Mouse (Mus musculus) G1E-ER4 (cell line): ENCODE results near the gene Zfp780b. TPM values are rescaled to one million over a fixed set of nuclear protein-coding genes. Genes with fewer than 3 reads are reported as not detected.

Source experiments
- GATA1 ChIP-seq: IDR thresholded peaks from one replicate; pipeline ENCODE4 v1.8.0; 2012; ENCODE audit warnings: low read length, inconsistent platforms
- polyA plus RNA-seq: library from polyadenylated mRNA; stranded (reverse); fragments of >175 nt; gene quantifications from 2 replicates; pipeline ENCODE4 v1.2.3, GENCODE M21; 2012

The Zfp780b gene
- 0.18 and 0.37 TPM in 2 replicates for polyA plus RNA-seq

GRCm38 (mm10) chr7:27978683-27979528, at the start of gene Zfp780b:
Gene Zfp780b (minus strand): TSS chr7:27979171.
- TF ChIP-seq GATA1 = no peak

- no peak for TF ChIP-seq GATA1
Measured at GRCm38 (mm10) chr7:28014445-28014810, 35.5 kb upstream of the Zfp780b start.

- TF ChIP-seq GATA1 = no peak
Measured at GRCm38 (mm10) chr7:28013549-28014444, 34.8 kb upstream of the Zfp780b start, which contains the start of gene Zfp850. Gene Zfp850 (minus strand): TSS chr7:28014115.

GRCm38 (mm10) chr7:28010271-28010670, 31.3 kb upstream of the Zfp780b start:
- TF ChIP-seq GATA1 = no peak

- TF ChIP-seq GATA1 = no peak
Measured at GRCm38 (mm10) chr7:27982197-27982596, 3.2 kb upstream of the Zfp780b start.

GRCm38 (mm10) chr7:27933050-27933799, 45.7 kb downstream of the Zfp780b start:
- no peak for TF ChIP-seq GATA1

- TF ChIP-seq GATA1 = no peak
Measured at GRCm38 (mm10) chr7:27928818-27929695, 49.9 kb downstream of the Zfp780b start, which contains the start of gene Zfp974. Gene Zfp974 (minus strand): TSS chr7:27929460.

Other genes starting within 250 kb of the Zfp780b start
- gene Zfp60, start 247.8 kb downstream of the Zfp780b start, polyA plus RNA-seq = 0.43 and 0.51 TPM in 2 replicates
- gene Zfp626, start 172.0 kb downstream of the Zfp780b start, polyA plus RNA-seq = 0.06 and 0.08 TPM in 2 replicates
- 0.24 and 0.26 TPM in 2 replicates for gene Zfp59, start 140.6 kb downstream of the Zfp780b start, polyA plus RNA-seq
- gene Zfp607a, start 121.6 kb downstream of the Zfp780b start, polyA plus RNA-seq = 0.09 and 0.12 TPM in 2 replicates
- gene Zfp974, start 49.7 kb downstream of the Zfp780b start, polyA plus RNA-seq = 0.06 TPM in 2 replicates
- gene Zfp850, start 34.9 kb upstream of the Zfp780b start, polyA plus RNA-seq = 0.23 and 0.31 TPM in 2 replicates
- gene Psmc4, start 70.9 kb upstream of the Zfp780b start, polyA plus RNA-seq = 148 and 188 TPM in 2 replicates
- gene Fcgbp, start 92.1 kb upstream of the Zfp780b start, polyA plus RNA-seq = not detected in 2 replicates
- gene 9530053A07Rik, start 150.3 kb upstream of the Zfp780b start, polyA plus RNA-seq = not detected in 2 replicates
- 951 and 979 TPM in 2 replicates for gene Fbl, start 190.5 kb upstream of the Zfp780b start, polyA plus RNA-seq
- gene Dyrk1b, start 200.3 kb upstream of the Zfp780b start, polyA plus RNA-seq = 51.5 and 66.1 TPM in 2 replicates